Mouse (Mus musculus): Measurements from ENCODE around the gene Dhx29. TPM values are rescaled to one million over a fixed set of nuclear protein-coding genes. Genes with fewer than 3 reads are reported as not detected.

Dhx29 gene
- total and polyA plus RNA-seq, 3 experiments, result 13.0 to 25.1 (median 21.1) TPM

DNA sequence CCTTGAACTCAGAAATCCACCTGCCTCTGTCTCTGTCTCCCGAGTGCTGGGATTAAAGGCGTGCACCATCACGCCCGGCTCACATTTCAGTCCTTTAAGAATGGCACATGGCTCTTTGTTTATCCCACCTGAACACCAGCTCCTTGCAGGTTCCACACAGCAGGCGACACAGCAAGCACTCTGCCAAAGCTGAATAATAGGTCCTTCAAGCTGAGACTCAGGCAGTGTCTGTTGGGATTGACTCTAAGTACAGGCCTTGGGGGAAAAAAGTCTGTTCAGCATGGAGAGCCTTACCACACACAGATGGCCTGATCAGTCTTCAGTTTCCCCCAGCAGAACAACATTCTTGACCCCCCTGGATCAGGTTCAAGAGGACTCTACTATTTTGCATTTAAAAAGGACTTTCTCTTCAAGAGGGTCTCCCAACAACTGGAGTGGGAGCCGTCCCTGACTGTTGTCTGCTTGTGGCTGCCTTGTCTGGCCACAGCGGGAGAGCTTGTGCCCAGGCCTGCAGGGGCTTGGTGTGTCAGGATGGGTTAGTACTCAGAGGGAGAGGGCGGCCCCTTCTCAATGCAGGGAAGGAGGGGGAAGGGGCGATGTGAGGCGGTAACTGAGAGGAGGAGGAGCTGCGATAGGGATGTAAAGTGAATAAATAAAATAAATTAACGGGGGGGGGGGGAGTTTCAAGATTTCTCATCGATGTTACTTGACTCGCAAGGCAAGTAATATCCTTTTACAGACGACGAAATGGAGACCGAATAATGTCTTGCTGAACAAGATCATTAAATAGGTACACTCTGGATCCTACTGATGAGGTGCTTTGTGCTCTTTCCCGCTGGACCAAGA lies 58.6 kb downstream of the Dhx29 start:
- TF ChIP-seq MAX (IDR thresholded peaks at IDR 0.05; ENCODE audit: low read length) (no peak), HCFC1 (IDR thresholded peaks at IDR 0.05; ENCODE audit: low read depth, low read length) (no peak), CHD2 (IDR thresholded peaks at IDR 0.05; ENCODE audit: low read length) (no peak), MXI1 (IDR thresholded peaks at IDR 0.05; ENCODE audit: low read depth, low read length) (no peak), ZC3H11A (IDR thresholded peaks at IDR 0.05; ENCODE audit: low read depth, low read length) (no peak), RAD21 (IDR thresholded peaks at IDR 0.05; ENCODE audit: low read depth, low read length) (no peak), ZMIZ1 (IDR thresholded peaks at IDR 0.05; ENCODE audit: low read depth, low read length) (no peak)
- in situ Hi-C loops (cut with MboI; ENCODE audit: low pct_ligation_motif_present, low pct_unique_long_range_greater_than_20kb, low sequenced_read_pairs), result loop anchor here (5.0 kb wide), 1 partner anchor 46 kb away; no protein-coding TSS in a partner anchor
- Histone ChIP-seq H3K79me2 (replicated peaks; ENCODE audit: control insufficient read depth, extremely low read depth, insufficient read depth, poor library complexity, severe bottlenecking) (no peaks in the 10 kb centered on the region), H3K27me3 (replicated peaks) (peaks cover 73% of the 10 kb centered on the region), H3K36me3 (replicated peaks in 1 of 2; ENCODE audit: control insufficient read depth in 1 of 2, insufficient read depth in 1 of 2, low read length in 1 of 2) (no peaks in the 10 kb centered on the region), H3K4me3 (replicated peaks in 1 of 3; ENCODE audit: low read depth in 2 of 3, low read length in 2 of 3, poor library complexity in 1 of 3) (no peak overlapping the region), H3K4me1 (ENCODE audit: control insufficient read depth in 1 of 2, insufficient read depth in 2 of 2) (peaks cover 3 to 14% of the 10 kb centered on the region in 2 experiments; a peak in 3 of 4 replicates), H3K4me2 (ENCODE audit: insufficient read depth, low read depth, poor library complexity, severe bottlenecking) (no peak overlapping the region), H3K27ac (ENCODE audit: insufficient read depth, low read depth) (no peak overlapping the region), H3K9ac (ENCODE audit: insufficient read depth, low read depth) (no peak overlapping the region), H3K9me3 (replicated peaks; ENCODE audit: low read length) (no peaks in the 10 kb centered on the region)
- no peak for DNase-seq (ENCODE audit: extremely low read depth)
- dilution Hi-C loops (cut with MboI; ENCODE audit: extremely low pct_ligation_motif_present, extremely low pct_unique_long_range_greater_than_20kb, low sequenced_read_pairs), result no loop called here

DNA sequence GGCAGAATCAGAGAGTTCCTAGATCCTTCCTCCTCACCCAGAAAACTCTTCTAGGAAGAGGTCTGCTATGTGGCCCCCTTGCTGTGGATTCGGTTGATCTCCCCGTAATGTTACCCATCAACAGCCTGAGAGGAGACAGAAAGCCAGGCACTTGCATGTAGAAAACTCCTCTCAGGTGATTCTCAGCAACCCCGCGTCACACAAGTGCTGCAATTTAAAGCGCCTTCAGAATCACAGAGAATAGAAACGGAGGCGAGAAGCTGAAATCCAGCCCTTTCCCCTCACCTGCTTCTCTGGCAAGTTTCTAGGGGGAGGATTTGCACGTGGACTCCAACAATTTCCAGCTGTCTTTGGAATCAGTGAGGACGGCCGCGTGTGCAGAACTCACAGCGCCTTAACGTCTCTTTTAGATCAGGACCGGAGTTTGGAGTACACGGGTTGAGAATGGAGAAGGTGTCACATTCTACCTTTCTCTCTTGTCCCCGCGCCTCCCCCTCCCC lies 59.2 kb downstream of the Dhx29 start:
- dilution Hi-C loops (cut with MboI; ENCODE audit: extremely low pct_ligation_motif_present, extremely low pct_unique_long_range_greater_than_20kb, low sequenced_read_pairs), result no loop called here
- H3K36me3 ChIP-seq (replicated peaks in 1 of 2; ENCODE audit: control insufficient read depth in 1 of 2, insufficient read depth in 1 of 2, low read length in 1 of 2), result no peaks in the 10 kb centered on the region
- DNase-seq (ENCODE audit: extremely low read depth), result no peak
- no peak overlapping the region for H3K4me2 ChIP-seq (ENCODE audit: insufficient read depth, low read depth, poor library complexity, severe bottlenecking)
- no peak for TF ChIP-seq ZMIZ1 (IDR thresholded peaks at IDR 0.05; ENCODE audit: low read depth, low read length)
- TF ChIP-seq MYC (IDR thresholded peaks at IDR 0.05; ENCODE audit: low read depth, low read length), result no peak
- no peak for TF ChIP-seq IRF4 (IDR thresholded peaks at IDR 0.05; ENCODE audit: low read depth, low read length)
- no peak for TF ChIP-seq NRF1 (IDR thresholded peaks at IDR 0.05; ENCODE audit: low read depth, low read length)
- TF ChIP-seq USF1 (IDR thresholded peaks at IDR 0.05; ENCODE audit: low read depth, low read length), result no peak
- no peak for TF ChIP-seq KAT2A (IDR thresholded peaks at IDR 0.05; ENCODE audit: insufficient replicate concordance, low read length)
- TF ChIP-seq MAFK (IDR thresholded peaks at IDR 0.05; ENCODE audit: insufficient replicate concordance, low read length), result no peak
- TF ChIP-seq ZKSCAN1 (IDR thresholded peaks at IDR 0.05; ENCODE audit: borderline replicate concordance, low read depth, low read length), result no peak
- TF ChIP-seq ZC3H11A (IDR thresholded peaks at IDR 0.05; ENCODE audit: low read depth, low read length), result no peak
- TF ChIP-seq CHD1 (IDR thresholded peaks at IDR 0.05; ENCODE audit: low read depth, low read length), result no peak
- TF ChIP-seq RAD21 (IDR thresholded peaks at IDR 0.05; ENCODE audit: low read depth, low read length), result no peak
- H3K27ac ChIP-seq (ENCODE audit: insufficient read depth, low read depth), result no peak overlapping the region
- H3K4me1 ChIP-seq (ENCODE audit: control insufficient read depth in 1 of 2, insufficient read depth in 2 of 2), result peaks cover 3 to 14% of the 10 kb centered on the region in 2 experiments; a peak in 3 of 4 replicates
- no peaks in the 10 kb centered on the region for H3K9me3 ChIP-seq (replicated peaks; ENCODE audit: low read length)
- H3K4me3 ChIP-seq (replicated peaks in 1 of 3; ENCODE audit: low read depth in 2 of 3, low read length in 2 of 3, poor library complexity in 1 of 3), result no peak overlapping the region
- in situ Hi-C loops (cut with MboI; ENCODE audit: low pct_ligation_motif_present, low pct_unique_long_range_greater_than_20kb, low sequenced_read_pairs), result loop anchor here (5.0 kb wide), 1 partner anchor 46 kb away; no protein-coding TSS in a partner anchor
- H3K79me2 ChIP-seq (replicated peaks; ENCODE audit: control insufficient read depth, extremely low read depth, insufficient read depth, poor library complexity, severe bottlenecking), result no peaks in the 10 kb centered on the region
- no peak overlapping the region for H3K9ac ChIP-seq (ENCODE audit: insufficient read depth, low read depth)
- H3K27me3 ChIP-seq (replicated peaks), result peaks cover 77% of the 10 kb centered on the region

All from CH12.LX (cell line).